Mouse (Mus musculus) c-Kit-positive CD71-negative TER-119-negative erythroid progenitor cells, embryonic 14.5 days (primary cell): ENCODE measurements around the gene Prdm11.
A peak's percentile ranks its signal among the peaks of the same experiment; 100 is the strongest.

Experiments used
- DNase-seq: peaks from one replicate; pipeline ENCODE4 v3.0.0-alpha.2; 2013; ENCODE audit warnings: low read depth

The Prdm11 gene

GRCm38 (mm10) chr2:93045818-93046508 lies at the start of gene Prdm11:
Gene Prdm11 (minus strand): TSS chr2:93046167.
- no peak for DNase-seq

GRCm38 (mm10) chr2:93092347-93092746 lies 46.4 kb upstream of the Prdm11 start:
- DNase-seq, result no peak

- DNase-seq, result no peak
Observed at GRCm38 (mm10) chr2:93091679-93092078, 45.7 kb upstream of the Prdm11 start.

- DNase-seq, result no peak
Observed at GRCm38 (mm10) chr2:93089379-93090089, 43.6 kb upstream of the Prdm11 start.

DNA sequence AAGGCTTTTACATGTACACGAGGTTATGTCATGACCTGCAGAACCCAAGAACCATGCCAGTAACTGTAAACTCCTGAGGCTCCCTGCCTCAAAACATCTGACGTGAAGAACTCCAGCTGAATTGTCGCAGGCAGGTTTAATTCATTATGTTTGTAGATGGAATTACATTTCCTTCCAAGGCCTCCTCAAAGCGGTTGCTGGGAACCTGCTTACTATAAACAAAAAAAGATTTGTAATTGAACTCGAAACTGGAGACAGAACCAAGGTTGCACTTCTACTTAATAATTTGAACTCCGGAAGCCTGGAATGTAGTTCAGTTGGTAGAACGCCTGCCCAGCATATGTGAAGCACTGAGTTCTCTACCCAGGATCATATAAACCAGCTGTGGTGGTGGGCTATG lies 42.0 kb upstream of the Prdm11 start:
- DNase-seq, result no peak

DNA sequence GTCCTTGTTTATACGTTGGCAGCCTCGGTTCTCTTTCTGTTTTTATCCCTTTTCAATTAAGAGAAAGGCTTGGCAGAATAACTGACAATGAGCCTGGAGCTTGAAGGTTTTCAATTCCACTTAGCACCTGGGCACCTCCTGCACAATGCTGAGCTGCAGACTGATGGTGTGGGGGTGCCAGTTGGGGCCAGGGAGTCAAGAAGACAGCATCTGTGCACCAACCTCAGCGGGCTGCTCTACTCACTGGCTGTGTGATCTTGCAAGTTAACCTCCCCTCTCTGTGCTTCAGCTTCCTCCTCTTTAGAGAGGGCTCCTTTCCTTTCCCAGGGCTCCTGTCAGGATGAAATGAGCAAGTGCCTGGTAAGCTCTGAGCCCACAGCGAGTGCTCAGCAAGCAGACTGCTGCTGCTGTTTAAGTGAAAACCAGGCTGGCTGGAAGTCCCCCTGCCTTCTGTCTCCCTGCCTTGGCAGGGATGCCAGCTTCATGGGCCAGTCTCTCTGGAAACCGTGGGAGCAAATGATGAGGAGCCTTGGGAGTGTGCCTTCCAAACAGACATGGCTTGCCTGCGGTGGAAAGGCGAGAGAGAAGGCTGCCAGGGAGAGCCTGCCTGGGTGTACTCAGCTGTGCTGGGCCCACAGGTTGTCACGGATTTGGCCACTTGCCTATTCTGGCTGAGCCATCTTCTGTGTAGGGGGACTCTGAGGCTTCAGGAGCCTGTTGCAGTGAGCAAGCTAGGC lies 39.5 kb upstream of the Prdm11 start:
- DNase-seq, result no peak

DNA sequence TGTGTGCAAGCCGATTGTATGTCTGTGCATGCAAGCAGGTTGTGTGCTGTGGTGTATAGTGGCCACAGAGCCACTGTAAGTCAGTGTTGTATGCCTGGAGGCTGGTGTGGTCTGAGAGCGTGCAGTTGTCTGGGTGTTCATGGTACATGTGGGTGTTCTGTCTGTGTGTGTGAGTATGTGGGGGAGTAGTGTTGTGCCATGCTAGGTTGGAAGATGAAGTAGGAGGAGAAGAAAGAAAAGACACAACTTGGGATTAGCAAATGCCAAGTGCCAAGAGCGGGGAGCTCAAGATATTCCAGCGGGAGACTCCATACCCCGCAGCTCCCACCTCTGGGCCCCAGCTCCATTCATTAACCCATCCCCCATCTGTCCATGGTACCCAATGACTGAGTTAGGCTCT lies 38.5 kb upstream of the Prdm11 start:
- no peak for DNase-seq

DNA sequence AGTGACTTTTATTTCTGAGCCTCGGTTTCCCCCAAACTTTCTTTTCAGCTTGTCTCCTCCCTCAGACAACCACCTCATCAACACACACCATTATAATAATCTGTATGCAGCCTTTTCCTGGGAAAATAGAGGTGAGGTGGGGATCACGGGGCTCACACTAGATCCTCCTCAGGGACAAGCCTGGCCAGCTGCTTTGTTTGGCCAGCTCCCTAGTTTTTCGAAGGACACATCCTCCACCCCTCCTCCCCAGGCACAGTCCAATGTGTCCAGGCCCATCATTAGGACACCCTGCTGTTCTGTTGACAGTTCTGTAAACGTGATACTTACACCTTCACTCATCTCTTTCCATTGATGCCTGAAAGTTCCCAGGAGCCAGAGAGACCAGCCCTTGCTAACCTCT lies 37.4 kb upstream of the Prdm11 start:
- no peak for DNase-seq

DNA sequence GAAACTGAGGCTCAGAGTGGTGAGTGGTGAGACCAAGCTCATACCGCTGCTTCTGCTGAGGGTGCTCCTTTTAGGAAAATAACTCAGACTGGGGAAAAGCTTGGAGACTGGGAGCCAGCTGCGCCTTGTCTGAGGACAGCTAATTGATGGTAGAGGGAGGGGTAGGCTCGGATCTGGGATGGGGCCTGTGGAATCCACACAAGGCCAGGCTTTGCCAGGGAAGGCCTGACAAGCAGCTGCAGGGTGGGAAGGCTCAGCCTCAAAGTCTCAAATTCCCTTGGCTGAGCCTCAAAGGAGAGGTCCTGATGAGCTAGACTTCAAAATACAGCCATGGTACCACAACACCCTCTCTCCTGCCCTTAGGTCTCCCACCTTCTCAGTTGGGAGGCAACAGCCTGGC lies 36.9 kb upstream of the Prdm11 start:
- DNase-seq, result no peak

DNA sequence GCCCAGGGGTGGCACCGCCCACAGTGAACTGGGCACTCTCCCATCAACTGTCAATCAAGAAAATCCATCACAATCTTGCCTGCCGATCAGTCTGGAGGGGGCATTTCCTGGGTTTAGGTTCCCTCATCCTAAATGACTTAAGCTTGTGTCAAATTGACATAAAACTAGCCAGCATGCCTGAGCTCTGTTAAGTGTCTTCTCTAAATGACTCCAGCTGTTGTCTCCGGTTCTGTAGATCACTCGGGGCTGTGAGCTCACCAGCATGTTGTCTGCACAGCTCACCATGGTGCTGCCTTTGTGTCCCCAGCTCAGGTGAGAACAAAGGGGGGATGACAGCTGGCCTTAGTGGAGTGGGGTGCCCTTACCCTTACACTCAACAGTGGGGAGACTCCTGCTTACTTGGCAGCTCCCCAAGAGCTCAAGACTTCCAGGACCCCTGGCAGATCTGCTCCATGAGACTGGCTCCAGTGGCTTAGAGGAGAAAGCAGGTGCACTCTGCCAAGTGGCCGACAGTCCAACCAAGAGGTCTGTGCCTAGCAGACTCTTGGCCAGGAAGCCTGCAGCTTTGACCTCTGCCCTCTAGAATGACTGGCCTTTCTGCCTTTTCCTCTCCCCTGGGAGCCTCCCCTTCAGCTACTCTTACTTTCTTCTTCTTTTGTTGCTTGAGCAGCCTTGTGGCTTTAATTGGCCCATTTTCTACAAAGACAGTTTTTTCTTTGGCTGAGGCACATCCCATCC lies 35.1 kb upstream of the Prdm11 start:
- no peak for DNase-seq

DNA sequence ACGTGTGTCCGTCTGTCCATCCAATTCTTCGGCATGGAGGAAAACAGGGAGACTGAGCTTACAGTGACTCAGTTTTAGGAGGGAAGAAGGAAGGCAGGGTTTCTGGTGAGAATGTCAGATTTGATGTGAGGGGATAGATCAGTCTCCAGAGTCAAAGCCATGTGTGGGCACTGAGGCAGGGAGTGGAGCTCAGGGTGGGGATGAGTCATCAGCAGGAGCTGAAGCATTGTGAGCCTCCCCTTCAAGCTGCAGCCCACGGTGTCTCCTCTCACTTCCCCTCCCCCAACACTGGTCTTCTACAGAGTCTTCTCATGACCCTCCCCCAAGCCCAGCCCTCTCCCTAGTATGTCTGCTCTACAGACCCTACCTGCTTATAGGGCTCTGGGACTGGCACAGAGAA lies 33.4 kb upstream of the Prdm11 start:
- no peak for DNase-seq

GRCm38 (mm10) chr2:93076578-93076955 lies 30.6 kb upstream of the Prdm11 start:
- no peak for DNase-seq

GRCm38 (mm10) chr2:93075738-93076577 lies 30.0 kb upstream of the Prdm11 start:
- DNase-seq, result peak; percentile 58

DNA sequence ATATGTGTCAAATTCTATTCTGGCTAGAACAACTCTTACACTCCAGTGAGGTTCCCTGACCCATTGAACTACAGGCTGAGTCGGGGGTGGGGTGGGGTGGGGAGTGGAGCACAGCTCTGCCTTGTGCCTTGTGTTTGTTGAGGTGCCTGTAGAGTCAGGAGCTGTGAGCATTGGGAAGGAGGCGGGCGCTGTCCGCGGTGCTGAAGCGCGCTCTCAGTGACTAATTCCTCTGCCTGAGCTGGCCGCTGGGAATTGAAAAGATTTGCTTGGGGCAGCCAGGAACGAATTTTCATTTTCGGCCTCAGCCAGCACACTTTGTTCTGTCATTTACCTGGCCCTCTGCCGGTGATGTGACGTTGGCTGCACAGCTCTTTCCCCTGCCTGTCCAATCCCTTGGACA lies 25.7 kb upstream of the Prdm11 start:
- peak; percentile 58 for DNase-seq

DNA sequence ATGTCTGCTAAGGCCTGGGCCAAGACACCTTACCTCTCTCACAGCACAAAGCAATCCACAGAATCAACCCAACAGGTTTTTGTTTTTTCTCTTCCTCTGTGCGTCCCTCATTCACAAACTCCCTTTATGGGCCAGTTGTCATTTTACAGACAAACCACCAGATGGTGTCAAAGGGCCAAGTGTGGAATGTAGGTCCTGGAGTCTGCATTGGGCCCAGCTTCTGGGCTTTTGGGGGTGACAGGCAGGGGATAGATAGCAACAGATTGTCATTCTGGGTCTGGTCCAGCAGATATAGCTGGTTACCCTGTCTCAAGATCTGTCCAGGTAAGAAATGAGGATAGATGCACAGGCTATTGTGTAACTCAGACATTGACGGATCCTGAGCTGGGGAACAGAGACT lies 23.0 kb upstream of the Prdm11 start:
- no peak for DNase-seq

DNA sequence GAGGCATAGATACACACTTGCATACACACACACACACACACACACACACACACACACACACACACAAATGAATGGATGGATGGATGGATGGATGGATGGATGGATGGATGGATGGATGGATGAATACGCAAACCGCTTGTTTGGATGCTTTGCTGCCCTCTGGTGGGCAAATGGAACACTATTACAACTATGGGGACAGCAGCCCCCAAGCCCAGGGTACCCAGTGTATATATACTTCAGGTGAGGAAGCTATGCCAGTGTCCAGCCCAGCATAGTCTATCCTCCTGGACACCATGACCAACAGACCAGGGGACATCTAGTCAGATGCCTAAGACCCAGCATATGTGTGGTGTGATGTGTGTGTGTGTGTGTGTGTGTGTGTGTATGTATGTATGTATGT lies 17.4 kb upstream of the Prdm11 start:
- peak; percentile 29 for DNase-seq

- DNase-seq, result no peak
Observed at GRCm38 (mm10) chr2:93051873-93052272, 5.9 kb upstream of the Prdm11 start.

- no peak for DNase-seq
Observed at GRCm38 (mm10) chr2:93048601-93049323, 2.8 kb upstream of the Prdm11 start.

DNA sequence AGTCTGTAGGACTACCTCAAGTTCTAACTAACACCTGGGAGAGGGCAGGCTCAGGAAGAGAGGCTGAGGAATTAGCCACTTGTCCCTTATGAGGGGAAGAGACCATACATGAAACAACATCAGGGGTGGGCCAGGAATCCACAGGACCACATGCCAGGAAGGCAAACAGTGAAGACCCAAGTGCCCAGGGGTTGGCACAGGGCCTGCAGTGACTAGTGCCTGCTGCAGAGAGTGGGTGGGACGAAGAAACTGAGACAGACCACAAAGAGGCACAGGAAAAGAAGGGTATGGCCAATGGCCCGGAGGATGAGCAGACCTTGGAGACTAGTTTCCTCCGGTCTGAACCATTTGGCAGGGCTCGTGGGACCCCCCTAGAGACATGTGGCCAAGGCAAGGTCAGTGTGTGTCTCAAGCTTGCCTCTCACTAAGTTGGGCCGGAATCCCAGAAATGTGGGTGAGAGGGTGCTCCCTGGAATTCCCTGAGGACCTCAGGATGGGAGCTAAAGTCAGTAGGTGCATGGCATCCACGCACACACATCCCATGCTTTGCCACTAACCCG lies 1.6 kb upstream of the Prdm11 start:
- no peak for DNase-seq

- DNase-seq, result no peak
Observed at GRCm38 (mm10) chr2:93047036-93047435, 1.1 kb upstream of the Prdm11 start.

- no peak for DNase-seq
Observed at GRCm38 (mm10) chr2:93046509-93046835, 505 bp upstream of the Prdm11 start.
